Mouse (Mus musculus): ENCODE measurements at regions not wholly inside any gene's neighbourhood (a gene's known extent, or its start where the extent isn't known, plus 50 kb on each side); places are given as distances from the start of the nearest gene placed in this dataset.

DNA sequence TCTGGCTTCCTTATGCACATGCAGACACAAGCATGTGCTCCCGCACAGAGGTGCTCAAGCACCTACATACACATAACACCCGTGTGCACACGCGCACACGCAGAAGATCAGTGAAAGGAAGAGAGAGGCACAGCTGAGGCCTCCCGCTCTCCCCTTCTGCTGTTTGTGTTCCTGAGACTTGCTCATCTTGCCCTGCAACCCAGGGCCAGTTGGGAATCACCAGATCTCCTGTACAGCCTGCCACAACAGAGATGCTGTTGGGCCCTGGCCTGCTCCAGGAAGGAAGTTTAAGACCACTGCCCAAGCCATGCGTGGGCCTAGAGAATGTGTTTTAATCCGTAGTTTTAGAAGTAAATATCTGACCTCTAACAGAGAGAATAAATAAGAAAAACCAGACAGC lies 160.0 kb upstream of the Ctnnb1 start:
- no peak for DNase-seq

DNA sequence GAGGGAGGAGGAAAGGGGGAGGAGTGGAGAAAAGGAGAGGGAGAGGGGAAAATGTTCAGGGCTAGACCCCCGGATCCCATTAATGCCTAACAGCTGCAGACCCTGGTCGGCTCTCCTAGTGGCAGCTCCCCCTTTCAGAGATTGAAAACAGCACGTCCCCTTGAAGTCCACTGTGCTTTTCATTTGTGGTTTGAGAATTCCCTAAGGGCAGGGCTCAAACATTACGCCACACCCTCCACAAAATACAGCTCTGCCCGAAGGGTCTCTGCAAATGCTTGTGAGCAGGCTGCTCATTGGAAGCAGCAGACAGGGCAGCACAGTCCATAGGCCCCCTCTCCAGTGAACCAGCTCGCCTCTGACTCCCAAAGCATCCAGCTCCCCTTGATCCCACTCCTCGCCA lies 159.3 kb upstream of the Ctnnb1 start:
- DNase-seq: no peak

DNA sequence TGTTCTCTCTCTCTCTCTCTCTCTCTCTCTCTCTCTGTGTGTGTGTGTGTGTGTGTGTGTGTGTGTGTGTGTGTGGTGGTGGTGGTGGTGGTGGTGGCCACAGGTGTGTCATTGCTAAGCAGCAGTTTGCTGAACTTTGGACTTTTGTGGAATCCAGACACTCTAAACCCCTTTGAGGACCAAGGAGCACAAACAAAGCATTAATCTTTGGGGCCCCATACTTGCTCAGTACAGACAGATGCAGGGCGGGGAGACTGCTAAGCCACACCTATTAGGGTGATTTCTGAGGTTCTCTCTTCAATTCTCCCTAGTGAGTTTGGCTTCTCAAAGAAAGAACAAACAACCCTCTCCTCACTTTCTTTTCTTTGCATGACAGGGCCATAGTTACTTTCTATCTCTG lies 158.1 kb upstream of the Ctnnb1 start:
- no peak for DNase-seq

DNA sequence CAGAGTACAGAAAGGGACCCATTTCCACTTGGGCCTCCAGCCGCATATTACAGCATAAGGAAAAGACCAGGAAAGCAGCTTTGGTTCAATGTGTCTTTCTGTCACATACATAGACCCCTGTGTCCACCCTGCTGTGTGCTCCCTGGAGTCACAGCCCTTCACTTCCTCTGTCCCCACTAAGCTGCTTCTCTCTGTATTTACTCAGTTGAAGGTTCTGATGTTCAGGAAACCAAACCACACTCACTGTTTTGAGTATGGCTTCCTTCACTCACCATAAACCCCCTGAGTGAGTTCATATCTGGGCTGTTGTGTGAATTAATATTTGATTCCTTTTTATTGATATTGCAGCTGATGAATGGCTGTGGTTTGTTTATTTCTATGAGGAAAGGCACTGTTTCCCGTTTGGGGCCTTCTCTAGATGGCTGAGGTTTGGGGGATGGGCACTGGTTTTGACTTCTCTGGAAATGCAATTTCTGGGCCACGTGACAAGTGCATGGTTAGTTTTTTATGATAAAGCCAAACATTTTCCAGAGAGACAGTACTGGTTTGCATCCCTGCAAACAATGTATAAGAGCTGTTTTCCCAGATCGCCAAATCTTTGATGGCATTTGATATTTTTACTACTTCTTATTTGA lies 157.0 kb upstream of the Ctnnb1 start:
- DNase-seq: no peak

DNA sequence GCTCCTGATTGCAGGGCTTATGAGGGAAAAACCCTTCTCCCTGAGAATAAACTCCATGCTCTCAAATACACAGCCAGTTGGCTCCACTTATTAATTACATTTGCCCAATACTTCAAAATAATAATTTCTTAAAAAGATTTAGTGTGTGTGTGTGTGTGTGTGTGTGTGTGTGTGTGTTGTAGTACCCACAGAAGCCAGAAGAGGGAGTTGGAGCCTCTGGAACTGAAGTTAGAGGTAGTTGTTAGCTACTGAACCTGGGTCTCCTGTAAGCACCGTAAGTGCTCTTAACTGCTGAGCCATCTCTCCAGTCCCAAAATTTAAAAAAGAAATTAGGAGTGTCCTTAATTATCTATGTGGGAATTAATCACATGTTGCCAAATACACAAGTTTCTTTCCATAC lies 154.8 kb upstream of the Ctnnb1 start:
- DNase-seq: no peak

DNA sequence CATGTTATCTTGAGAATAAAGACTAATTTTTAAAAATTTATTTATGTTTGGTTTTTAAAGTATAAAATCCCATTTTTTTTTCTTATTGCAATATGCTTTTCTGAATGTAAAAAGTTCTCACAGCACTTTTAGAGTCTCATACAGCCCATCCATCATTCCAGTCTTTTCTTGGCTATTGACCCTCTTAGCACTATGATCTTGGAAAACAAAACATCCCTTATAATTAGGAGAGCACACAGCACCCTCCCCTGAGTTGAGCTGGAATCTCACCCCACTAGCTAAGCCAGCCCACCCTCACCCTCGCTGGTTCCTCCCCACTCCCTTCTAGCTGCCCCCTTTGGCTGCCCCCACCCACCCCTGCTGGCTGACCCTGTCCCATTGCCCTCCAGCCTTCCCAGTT lies 154.2 kb upstream of the Ctnnb1 start:
- DNase-seq: no peak

DNA sequence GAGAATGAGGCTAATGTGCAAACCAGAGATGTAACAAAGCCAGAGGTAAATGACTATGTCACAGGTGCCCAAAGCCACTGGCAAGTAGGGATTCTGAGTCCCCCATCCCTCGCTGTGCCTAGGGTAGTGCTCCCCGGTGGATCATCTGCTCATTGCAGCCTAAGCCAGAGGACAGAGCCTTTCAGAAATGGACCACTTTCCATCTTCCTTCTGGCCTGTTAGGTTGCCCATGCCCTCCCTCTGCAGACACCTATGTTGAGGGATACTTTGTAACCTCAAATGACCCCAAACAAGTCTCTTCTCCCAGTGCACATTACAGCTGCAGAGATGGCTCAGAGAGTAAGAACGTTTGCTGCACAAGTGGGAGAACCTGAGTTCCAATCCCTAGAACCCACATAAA lies 153.3 kb upstream of the Ctnnb1 start:
- DNase-seq: no peak

DNA sequence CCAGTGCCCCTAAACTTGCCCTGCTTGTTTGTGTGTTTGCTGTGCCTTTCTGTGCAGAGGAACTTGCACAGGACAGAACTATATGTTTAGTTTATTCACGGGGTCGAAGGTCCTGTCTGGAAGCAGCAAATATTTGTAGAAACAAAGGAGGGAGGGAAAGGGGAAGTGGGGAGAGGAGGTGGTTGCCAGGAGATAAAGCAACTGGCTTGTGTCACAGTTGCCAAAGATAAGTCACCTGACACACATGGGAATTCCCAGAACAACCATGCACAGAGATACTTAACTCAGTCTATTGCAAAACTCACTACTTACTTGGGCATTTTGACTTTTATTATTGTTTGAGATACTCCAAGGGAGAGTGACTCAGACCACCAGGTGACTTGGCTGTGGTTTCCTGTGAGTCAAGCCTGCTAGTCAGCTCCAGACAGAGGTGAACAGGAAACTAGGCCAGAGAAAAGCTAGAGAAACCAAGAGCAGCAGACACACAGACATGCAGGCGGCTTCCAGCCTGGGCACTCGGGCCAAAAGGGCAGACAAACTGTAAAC lies 152.5 kb upstream of the Ctnnb1 start:
- no peak for DNase-seq

DNA sequence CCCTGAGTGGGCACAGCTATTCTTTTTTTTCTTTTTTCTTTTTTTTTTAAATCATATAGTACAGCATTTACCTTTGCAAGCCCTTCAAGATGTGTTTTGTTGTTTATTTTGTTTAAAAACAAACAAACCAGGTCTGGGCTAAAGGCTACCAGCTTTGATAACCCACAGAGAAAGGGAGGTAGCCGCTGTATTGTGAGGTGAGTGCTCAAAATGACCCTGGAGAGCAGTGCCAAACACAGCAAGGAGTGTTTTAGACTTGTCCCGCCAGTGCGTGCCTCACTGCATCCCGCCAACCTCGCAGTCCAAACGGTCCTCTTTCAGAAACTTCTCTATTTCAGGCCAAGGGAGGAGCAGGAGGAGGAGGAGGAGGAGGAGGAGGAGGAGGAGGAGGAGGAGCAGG lies 152.0 kb upstream of the Ctnnb1 start:
- no peak for DNase-seq

DNA sequence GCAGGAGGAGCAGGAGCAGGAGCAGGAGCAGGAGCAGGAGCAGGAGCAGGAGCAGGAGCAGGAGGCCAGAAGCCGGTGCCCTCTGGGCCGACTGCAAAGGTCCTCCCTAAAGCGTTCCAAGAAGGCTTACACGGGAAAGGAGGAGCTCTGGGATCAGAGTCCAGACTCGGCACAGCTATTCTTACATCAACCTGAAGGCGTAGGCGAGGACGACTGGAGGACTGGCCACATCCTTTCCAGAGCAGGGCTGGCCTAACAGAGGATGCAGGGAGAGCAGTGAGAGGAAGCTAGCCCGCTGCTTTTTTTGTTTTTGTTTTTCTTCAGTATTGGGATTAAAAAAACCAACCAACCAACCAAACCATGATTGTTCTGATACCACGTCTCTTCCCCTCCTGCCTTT lies 151.5 kb upstream of the Ctnnb1 start:
- DNase-seq: no peak

DNA sequence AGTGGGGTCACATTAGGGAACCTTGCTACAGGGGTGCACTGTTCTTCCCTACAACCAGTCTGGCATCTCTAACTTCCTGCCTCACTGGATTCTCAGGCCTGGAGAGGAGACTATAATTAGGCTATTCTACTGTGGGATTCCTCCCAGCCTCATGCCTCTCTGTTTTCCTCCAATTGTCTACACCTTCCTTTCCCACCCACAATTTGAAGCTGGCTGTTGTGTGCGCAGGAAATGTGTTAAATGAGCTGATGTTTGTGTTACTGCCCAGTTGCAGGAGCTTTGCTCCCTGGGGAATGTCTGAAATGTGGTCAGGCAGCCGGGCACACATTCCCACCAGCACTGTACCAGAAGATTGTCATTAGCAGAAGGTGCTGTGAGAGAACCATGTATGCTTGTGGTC lies 150.6 kb upstream of the Ctnnb1 start:
- DNase-seq: no peak

DNA sequence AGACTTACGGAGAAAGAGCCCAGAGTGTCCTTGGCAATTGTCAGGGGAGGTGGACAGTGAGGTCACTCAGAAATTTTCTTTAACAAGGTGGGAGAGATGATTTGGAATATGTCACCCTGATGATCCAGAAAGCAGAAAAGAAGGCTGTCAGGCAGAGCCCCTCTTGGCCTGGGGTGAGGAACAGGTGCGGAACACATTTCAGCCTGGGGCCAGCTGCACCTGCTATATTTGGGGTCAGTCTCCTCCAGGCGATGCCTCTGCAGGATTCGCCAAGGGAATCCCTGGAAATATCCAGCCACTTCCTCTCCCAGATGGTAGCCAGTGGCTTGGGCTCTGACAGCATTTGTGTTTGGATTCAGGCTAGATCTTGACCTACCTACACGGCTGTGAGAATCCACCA lies 134.8 kb upstream of the Ctnnb1 start:
- DNase-seq: no peak

DNA sequence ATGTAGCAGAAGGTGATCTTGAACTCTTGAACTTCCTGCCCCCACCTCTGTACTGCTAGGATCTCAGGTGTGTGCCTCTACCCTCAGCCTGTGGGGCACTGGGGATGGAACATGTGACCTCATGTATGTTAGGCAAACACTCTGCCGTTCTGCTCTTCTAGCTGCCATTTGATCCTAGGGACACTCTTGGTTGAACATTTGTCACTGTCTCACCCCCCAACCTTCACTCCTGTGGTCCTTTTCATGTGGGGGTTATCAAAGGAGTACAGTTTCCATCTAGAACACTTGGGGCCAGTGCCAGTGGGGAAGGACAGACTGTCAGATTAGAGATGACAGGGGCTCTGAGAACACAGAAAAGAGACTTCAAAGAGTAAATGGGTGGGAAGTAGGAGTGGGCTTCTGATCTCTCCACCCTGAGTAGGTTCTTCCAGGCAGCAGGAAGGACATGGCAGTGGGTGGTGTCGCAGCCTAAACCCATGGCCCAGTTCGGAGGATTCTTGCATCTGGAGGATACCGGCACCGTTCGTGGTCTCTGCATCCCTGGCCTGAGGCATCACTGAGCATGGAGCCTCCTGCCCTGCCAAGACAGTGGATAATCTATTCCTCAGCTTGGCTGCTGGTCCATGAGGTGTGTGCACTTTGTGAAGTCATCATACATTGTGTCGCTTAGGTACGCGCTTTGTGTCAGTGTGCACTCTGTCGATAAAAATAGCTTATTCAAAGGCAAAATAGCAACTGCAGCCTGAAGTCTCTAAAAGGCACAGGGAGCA lies 132.7 kb upstream of the Ctnnb1 start:
- DNase-seq: no peak

DNA sequence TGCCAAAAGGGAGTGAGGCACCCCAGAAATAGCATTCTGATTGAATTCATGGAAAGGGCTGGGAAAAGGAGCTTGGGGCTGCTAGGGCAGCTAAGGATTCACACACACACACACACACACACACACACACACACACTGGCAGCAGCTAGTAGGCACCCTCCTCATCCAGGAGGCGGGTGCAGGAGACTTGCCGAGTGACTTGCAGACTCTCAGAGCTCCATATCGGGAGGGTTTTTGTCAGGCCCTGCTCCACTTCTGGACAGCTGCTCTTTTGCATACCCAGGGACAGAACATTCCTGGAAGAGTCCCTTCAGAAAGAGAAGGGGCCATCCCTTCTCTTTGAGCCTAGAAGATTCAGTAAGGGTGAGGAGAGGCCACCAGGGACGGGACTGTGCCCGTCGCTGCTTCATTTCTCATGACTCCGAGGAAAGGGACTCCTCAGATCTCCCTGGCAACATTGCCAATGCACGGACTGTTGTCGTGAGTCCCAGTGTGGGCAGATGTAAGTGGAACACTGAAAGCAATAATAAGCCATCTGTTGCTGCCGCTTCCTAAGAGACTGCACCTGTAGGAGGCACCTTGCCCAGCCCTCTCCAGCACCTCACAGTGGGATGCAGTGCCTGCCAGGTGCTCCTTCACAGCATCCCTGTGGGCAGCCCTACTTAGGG lies 130.9 kb upstream of the Ctnnb1 start:
- peak; percentile 44 for DNase-seq

DNA sequence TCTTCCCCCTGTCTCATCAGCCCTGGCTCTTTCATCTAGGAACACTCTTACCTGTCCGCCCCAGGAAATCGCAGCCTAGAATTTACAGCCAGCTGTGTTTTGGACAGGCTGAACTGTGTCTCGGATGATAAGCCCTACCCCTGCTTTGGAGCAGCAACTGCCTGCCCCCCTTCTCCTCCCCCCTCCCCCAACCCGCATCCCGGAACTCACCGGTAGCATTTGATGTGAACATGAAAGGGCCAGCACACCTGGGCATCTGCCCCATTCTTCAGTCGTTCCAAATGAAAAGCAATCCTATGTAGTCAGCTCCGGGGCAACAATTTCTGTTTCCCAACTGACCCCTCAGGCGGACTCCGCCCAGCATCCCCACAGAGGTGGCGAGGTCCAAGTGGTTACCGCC lies 130.1 kb upstream of the Ctnnb1 start:
- DNase-seq: no peak

DNA sequence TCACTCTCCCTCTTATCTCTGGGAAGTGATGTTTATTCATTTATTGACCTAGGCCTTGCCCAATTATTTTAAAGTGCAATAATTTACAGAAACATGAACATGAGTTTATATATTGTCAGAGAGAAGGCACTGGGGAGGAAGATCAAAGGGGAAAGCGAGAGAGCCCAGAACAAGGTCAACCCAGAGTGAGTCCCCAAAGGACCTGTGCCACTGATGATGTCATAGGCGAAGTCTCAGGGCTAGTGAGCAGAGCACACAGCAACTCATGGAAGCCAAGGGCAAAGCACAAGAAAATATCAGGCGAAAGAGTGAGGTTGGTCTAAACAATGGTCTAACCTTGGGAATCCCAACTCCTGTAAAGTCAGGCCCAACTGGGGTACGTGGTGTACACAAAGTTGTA lies 126.4 kb upstream of the Ctnnb1 start:
- DNase-seq: no peak

DNA sequence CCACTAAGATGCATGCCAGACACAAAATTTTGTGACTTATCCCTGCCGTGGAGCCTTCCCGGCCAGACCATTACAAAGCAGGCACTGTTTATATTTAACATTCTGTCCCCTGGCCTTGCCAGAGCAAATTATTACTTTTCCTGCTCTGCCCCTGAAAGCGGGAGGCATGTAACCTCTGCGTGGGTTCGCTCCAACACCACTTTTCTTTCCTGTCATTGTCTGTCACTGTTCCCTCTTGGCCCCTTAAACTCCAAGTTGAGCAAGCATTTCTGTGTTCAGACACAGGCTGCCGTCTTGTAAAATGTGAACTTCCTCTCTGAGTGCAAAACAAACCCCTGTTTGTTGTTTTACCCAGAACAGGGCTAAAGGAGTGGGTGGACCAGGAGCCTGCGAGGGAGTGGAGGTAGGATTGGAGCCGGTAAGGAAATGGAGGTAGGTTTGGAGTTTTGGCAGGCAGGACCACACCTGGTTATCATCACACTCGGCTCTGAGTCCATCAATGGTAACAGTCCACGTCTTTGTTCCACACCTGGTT lies 124.2 kb upstream of the Ctnnb1 start:
- no peak for DNase-seq

DNA sequence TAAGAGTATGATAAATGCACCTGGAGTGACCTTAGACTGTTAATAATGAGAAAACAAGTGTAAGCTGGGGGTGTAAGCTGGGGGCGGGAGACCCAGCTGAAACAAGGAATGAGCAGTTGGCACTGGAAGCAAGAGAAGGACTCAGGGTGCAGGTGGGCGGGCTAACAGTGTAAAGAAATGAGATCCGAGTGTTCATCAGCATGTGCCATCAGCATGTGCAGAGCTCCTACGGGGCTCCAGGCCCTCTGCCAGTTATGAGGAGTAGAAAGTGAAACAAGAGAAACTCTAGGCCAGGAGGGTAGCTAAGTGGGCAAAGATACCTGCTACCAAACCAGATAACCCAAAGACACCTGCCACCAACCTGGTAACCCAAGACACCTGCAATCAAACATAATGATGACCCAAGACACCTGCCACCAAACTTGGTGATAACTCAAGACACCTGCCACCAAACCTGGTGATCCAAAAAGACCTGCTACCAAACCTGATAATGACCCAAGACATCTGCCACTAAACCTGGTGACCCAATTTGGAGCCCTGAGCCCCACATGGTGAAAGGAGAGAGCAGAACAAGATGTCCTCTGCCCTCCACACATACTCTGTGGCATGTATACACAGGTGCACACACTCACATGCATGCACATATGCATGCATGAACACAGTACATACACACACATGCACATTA lies 120.1 kb upstream of the Ctnnb1 start:
- peak; percentile 63 for DNase-seq

DNA sequence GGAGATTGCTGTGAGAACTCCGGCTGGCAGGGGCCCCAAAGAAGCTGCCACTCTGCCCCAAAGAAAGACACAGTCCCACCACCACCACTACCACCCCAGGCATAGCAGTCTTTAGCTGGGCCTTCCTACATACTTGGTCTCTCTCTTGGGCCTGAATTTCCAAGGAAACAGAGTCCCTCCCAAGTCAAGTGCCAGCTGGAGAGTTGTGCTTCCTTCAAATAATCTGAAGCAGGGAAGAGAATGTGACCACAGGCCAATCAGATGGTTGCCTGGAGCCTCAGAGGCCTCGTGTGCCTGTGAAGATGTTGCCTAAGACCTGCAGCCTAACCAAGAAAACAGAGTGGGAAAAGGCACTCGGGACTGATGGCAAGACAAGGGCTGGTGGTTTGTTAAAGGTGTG lies 117.5 kb upstream of the Ctnnb1 start:
- no peak for DNase-seq

DNA sequence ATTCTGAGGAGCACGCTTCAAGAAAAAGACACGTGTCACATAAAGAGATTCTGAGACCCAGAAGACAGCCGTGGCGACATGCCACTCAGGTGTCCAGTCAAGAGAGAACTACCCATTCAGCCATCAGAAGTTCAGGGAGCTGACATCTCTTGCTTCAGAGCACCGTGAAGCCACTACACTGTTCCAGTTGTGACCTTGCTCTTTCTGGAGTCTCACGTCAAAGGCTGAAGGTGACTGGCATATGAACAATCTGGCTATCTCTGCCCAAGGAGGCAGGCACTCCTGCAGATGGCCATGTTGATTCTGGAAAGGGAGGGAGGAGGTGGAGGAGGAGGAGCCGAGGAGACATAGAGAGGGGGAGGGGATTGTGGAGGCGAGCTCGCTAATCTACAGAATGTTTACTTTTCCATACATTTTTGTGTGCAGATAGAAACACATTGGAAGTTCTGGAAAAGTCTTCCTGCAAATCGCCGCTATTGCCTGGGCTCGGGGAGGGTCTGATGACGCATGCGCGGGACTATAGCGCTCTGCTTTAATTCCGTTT lies 116.3 kb upstream of the Ctnnb1 start:
- DNase-seq: no peak

DNA sequence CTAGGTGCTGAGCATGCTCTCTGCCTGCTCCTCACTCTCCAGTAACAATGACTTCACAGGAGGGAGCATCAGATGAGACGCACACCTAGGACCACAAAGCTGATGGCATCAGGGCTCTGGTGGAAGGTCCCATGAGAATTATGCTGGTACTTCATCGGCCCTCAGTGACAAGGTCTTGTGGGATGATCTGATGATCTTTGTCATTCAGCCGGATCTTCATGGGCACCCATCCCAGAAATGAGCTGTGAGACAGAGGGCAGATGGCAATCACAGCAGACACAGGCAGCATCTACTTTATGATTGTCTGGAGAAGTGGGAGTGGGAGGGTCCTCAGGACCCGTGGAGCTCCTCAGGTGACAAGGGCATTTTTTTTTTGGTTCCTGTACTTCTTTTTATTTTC lies 114.7 kb upstream of the Ctnnb1 start:
- no peak for DNase-seq

DNA sequence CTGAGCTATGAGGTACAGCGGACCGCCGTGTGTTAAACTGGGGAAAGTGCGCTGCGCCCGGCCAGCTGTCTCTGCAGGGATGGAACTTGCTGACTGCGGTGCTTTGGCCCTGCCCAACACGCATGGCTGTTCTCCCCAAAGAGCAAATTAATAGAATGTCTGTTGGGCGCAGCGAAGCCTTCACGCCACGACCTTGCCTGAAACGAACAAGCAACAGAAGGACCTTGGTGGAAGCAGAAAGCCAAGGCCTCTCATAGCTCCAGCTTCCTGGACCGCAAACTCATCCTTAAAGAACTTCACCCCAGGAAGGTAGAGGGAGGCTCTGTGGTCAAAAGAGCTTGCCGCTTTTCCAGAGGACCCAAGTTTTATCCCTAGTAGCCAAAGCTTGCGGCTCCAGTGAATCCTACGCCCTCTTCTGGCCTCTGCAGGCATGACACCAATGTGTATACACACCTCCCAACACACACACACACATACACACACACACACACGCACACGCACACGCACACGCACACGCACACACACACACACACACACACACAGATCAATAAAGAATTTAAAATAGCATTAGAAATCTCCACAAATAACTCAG lies 110.2 kb upstream of the Ctnnb1 start:
- no peak for DNase-seq

DNA sequence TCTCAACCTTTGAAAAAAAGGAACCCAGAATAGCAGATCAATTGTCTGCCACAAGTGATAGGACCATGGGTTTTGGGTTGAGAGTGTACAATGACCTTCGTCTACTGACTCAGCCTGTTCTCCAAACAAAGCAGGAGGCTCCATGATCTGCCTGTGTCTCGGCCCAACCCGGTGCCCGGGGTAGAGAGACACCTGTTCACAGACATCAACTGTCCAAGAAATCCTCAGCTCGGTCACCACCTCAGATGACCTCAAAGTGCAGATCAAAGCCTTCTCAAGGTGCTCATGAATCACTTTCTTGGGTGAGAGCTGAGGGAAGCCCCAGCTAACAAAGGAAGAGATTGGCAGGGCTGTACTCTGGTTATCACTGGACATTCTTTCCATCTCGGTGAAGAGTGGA lies 108.1 kb upstream of the Ctnnb1 start:
- DNase-seq: no peak
